Mouse (Mus musculus): ENCODE measurements around the gene Ankrd45. TPM values are rescaled to one million over a fixed set of nuclear protein-coding genes. Genes with fewer than 3 reads are reported as not detected.
"Not testable (repeated sequence)": the region's sequence is repeated elsewhere in the genome, so short reads cannot be mapped to it uniquely, and the experiment has no call there.

Gene Ankrd45
- total RNA-seq, 2 experiments from 2014 or later, result 52.6 to 58.8 TPM

DNA sequence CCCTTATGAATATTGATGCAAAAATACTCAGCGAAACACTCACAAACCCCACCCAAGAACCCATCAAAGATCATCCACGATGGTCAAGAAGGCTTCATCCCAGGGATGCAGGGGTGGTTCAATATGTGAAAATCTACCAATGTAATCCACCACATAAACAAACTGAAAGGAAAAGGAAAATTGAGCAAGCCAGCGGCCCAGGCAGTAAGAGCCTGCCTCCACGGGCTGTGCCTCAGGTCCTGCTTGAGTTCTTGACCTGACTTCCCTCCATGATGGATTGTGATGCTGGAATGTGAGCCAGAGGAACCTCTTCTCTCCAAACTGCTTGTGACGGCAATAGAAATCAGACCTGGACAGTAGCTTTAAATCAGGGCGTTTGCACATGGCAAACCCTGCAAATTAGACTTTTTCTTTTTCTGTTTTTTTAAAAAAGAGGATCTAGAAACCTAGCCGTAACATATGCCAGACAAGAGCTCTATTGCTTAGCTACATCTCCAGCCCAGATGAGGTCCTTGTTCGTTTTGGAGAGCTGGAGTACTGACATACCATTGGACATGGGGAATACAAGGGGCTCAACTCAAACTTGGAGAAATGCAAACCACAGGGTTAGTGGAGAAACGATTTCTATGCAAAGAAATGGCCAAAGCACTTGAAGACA, 47.9 kb downstream of the Ankrd45 start:
- DNase-seq, result no peak

- DNase-seq, result peak; percentile 71 to 75
These were observed 53.3 kb downstream of the Ankrd45 start for GRCm38 (mm10) chr1:161195541-161196351.

DNA sequence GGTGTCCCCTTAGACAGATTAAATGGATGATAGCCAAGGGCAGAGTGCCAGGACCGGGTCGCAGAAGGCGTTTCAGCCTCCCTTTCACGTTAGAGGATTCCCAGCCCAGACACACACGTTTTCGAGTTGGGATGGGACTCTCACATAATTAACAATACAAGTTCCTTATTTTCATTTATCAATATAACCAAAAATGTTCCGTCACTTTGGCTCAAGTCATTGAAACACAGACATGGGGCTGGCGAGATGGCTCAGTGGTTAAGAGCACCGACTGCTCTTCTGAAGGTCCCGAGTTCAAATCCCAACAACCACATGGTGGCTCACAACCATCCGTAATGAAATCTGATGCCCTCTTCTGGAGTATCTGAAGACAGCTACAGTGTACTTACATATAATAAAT, 53.9 kb downstream of the Ankrd45 start:
- not testable (repeated sequence) for DNase-seq

- no peak for DNase-seq
These were observed 57.4 kb downstream of the Ankrd45 start for GRCm38 (mm10) chr1:161199856-161200255.

DNA sequence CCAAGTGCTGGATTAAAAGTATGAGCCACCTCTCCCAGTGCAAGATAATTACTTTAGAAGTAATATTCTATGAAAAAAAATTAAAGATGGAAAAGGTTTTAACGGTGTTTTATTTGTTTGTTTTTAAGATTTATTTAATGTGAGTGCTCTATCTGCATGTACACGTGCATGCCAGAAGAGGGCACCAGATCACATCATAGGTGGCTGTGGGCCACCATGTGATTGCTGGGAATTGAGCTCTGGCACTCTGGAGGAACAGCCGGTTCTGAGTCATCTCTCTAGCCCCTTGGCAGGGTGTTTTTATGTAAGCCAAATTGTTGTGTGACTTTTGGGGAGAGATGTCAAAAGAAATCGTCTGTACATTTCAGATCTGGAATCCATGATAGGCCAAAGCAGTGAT, 72.0 kb downstream of the Ankrd45 start:
- DNase-seq, result no peak

GRCm38 (mm10) chr1:161219816-161220215, 77.3 kb downstream of the Ankrd45 start:
- DNase-seq, result no peak

Other genes with a start within 250 kb of the Ankrd45 start
- 10 to 100 TPM; 43.1 to 44.9 TPM for gene Rc3h1, start 236.3 kb upstream of the Ankrd45 start, total RNA-seq (2021)
- under 1 TPM; 0.20 to 0.65 TPM for gene Serpinc1, start 164.1 kb upstream of the Ankrd45 start, total RNA-seq (2021)
- gene Zbtb37, start 107.8 kb upstream of the Ankrd45 start, total RNA-seq (2021), result 10 to 100 TPM; 16.7 to 21.0 TPM
- gene Dars2, start 72.0 kb upstream of the Ankrd45 start, total RNA-seq (2021), result 10 to 100 TPM; 22.6 to 24.0 TPM
- 1 to 10 TPM; 1.1 to 2.3 TPM for gene Cenpl, start 72.0 kb upstream of the Ankrd45 start, total RNA-seq (2021)
- gene Klhl20, start 11.2 kb upstream of the Ankrd45 start, total RNA-seq (2021), result 10 to 100 TPM; 17.8 to 18.9 TPM
- not detected for gene Tex50, start 16.6 kb downstream of the Ankrd45 start, total RNA-seq (2021)
- gene Prdx6, start 108.5 kb downstream of the Ankrd45 start, total RNA-seq (2021), result 100 to 1,000 TPM; 311 to 331 TPM